Mouse (Mus musculus): ENCODE results near the gene Gpr171. TPM values are rescaled to one million over a fixed set of nuclear protein-coding genes. Genes with fewer than 3 reads are reported as not detected.
"Not testable (repeated sequence)": the region's sequence is repeated elsewhere in the genome, so short reads cannot be mapped to it uniquely, and the experiment has no call there.

The Gpr171 gene
- 1.7 and 2.4 TPM in 2 replicates for polyA plus RNA-seq (2015; fragmentation: Nextera tagmentation; extraction: Ambion mirVana)

DNA sequence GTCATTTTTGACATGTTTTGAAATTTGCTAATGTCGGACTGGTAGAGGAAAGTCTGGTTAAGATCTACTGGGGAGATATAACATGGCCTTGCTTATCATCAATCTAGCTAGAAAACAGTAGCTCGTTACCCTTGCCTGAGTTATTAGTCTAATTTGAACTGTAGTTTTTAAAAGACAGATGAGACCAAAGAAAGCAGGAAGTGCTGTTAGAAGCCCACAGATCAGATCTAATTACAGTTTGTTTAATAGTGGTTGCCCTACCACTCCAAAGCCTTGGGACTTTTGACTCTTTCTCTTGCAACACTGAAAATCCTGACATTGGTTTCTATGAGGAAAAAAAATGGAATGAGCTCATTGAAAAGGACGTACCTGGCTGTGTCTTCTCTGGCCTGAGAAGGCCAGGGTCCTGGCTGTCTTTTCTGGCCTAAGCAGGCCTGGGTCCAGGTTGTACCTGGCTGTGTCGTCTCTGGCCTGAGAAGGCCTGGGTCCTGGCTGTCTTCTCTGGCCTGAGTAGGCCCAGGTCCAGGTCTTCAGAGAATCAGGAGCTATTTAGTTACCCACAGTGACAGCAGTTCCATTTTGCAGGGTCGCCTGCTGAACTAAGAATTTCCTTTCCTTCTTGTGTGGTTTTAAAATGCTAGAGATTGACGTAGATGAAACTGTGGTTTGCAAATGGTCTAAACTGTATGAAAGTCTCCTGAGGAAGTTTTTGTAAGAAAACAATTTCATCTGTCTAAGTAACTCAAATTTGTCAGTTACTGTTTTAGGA lies at the start of gene Gpr171:
Gene Gpr171, minus strand, starts transcription at position 604 of the 769 bp plus-strand sequence.
- no peaks in the 10 kb centered on the region for H3K9me3 ChIP-seq
- no peak within 1 kb of the TSS for H3K4me3 ChIP-seq
- H3K27ac ChIP-seq: no peak within 1 kb of the TSS
- H3K4me1 ChIP-seq: peaks cover 4% of the 10 kb centered on the region; the same call in 1 of the 2 replicates
- no peak within 1 kb of the TSS for H3K9ac ChIP-seq
- no peaks in the 10 kb centered on the region for H3K36me3 ChIP-seq
- H3K4me2 ChIP-seq: no peak within 1 kb of the TSS
- ATAC-seq (ENCODE audit: insufficient number of reproducible peaks, insufficient read depth, low FRiP score, low TSS enrichment, low read depth): no peak
- H3K27me3 ChIP-seq: no peaks in the 10 kb centered on the region
- WGBS: 68% methylated on average over 6 of the region's 6 CpGs

DNA sequence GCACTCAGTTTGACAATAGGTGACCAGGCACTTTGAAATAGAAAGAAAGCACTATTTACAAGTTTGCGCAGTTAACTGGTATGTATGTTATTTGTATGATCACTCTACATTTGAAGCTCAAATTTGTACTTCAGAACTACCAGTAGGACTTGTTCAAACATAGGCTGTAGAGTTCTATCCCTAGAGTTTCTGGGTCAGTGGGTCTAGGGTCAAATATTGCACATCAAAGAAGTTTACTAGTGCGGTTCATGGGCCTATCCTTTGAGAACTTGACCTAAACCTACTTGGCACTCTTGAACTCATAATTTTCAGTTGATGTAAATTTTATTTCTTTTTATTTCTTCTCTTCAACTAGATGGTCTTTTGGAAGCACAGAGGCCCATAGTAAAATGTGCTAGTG lies 49.0 kb upstream of the Gpr171 start:
- no peaks in the 10 kb centered on the region for H3K27me3 ChIP-seq
- H3K4me3 ChIP-seq: no peak overlapping the region
- no peak overlapping the region for H3K9ac ChIP-seq
- no peaks in the 10 kb centered on the region for H3K36me3 ChIP-seq
- 98% methylated on average over 2 of the region's 2 CpGs for WGBS
- ATAC-seq (ENCODE audit: insufficient number of reproducible peaks, insufficient read depth, low FRiP score, low TSS enrichment, low read depth): no peak
- H3K27ac ChIP-seq: no peak overlapping the region
- H3K4me1 ChIP-seq: no peaks in the 10 kb centered on the region
- H3K9me3 ChIP-seq: no peaks in the 10 kb centered on the region
- H3K4me2 ChIP-seq: no peak overlapping the region

DNA sequence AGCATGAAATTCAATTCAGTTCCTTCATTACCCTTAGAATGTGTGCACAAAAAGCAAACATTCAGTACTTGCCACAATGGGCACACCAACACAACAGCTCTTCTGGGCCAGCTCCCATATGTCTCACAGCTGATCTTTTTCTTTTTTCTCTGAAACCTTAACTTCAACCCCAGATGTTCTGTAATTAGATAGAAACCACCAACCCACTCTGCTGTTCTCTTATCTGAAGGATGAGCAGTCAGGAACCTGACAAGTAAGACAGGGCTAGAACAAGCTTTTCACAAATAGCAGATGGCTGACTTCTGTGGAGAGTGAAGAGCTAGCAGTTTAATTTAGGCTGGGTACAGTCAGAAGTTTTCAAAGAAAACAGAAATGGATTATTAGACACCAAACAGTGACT lies 48.0 kb upstream of the Gpr171 start:
- no peak for ATAC-seq (ENCODE audit: insufficient number of reproducible peaks, insufficient read depth, low FRiP score, low TSS enrichment, low read depth)
- no peaks in the 10 kb centered on the region for H3K4me1 ChIP-seq
- H3K9me3 ChIP-seq: no peaks in the 10 kb centered on the region
- no peak overlapping the region for H3K9ac ChIP-seq
- H3K27me3 ChIP-seq: no peaks in the 10 kb centered on the region
- H3K4me2 ChIP-seq: no peak overlapping the region
- no peak overlapping the region for H3K27ac ChIP-seq
- no peak overlapping the region for H3K4me3 ChIP-seq
- no peaks in the 10 kb centered on the region for H3K36me3 ChIP-seq

DNA sequence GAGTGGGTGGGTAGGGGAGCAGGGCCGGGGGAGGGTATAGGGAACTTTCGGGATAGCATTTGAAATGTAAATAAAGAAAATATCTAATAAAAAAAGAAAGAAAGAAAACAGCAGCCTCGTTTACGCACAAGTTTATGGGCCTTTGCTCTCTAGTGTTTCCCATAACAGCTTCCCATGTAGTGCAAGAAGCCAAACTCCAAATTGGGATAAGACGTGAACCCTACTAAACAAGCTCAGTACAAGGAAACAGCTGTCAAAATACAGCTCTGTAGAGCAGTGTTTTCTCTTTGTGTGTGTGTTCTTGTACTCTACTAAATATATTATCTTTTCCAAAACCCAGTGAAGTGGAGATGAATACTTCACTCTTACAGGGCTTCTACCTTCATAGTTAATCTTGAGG lies 43.6 kb upstream of the Gpr171 start:
- Histone ChIP-seq H3K27me3 (no peaks in the 10 kb centered on the region), H3K4me2 (no peak overlapping the region), H3K4me1 (0 out of 2 replicates have a peak, but pooled peaks cover 3% of the 10 kb centered on the region), H3K9me3 (no peaks in the 10 kb centered on the region), H3K27ac (no peak overlapping the region), H3K4me3 (no peak overlapping the region), H3K36me3 (no peaks in the 10 kb centered on the region), H3K9ac (no peak overlapping the region)
- WGBS: 68% methylated on average over 5 of the region's 5 CpGs
- no peak for ATAC-seq (ENCODE audit: insufficient number of reproducible peaks, insufficient read depth, low FRiP score, low TSS enrichment, low read depth)

DNA sequence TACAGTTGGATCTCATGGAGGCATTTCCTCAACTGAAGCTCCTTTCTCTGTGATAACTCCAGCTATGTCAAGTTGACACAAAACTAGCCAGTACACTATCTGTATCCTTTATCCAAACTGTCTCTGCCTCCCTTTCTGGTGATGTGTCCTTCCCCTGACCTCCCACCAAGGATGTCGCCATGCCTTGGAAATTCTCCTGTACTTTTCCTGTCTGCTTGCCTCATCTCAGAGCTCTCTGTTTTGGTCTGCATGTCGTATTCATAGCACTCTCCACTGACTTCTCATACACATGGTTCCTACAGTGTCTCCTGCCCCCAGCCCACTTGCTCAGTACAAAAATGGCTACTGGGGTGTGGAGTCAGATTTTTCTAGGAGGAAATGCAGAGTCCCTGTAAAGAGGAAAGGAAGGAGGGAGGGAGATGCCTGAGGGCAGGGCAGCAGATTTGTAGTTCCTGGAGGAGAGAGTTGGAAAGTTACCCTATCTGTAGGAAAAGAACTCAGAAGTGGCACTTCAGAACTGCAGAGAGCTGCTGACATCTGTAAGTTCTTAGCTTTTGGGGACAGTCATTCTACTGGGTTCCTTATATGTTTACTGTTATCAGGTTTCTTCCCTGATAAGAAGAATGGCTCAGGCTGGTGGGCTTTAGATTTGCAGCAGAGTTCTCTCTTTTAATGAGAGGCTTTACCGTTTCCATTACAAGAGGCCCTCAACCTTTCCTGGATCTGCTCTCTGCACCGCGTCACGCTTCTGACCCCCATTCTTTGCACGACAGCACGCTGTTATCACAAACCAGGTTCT lies 40.1 kb upstream of the Gpr171 start:
- Histone ChIP-seq H3K9me3 (no peaks in the 10 kb centered on the region), H3K27me3 (no peaks in the 10 kb centered on the region), H3K27ac (no peak overlapping the region), H3K9ac (no peak overlapping the region), H3K4me2 (no peak overlapping the region), H3K36me3 (no peaks in the 10 kb centered on the region), H3K4me1 (0 out of 2 replicates have a peak, but pooled peaks cover 3% of the 10 kb centered on the region), H3K4me3 (no peak overlapping the region)
- no peak for ATAC-seq (ENCODE audit: insufficient number of reproducible peaks, insufficient read depth, low FRiP score, low TSS enrichment, low read depth)
- WGBS: 75% methylated on average over 8 of the region's 8 CpGs

DNA sequence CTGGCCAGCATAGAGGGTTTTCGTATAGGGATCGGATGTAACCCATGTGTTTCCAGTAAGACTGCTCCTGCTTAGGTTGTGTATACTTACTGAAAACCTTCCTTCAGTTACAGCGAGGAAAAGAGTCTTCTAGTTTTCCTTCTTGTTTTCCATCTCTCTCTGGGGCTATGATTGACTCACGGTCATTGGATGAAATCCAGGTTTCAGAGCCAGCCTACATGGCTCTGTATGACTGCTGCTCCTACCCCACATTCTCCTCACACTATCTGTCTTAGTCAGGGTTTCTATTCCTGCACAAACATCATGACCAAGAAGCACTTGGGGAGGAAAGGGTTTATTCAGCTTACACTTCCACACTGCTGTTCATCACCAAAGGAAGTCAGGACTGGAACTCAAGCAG lies 39.3 kb upstream of the Gpr171 start:
- not testable (repeated sequence) for H3K27me3 ChIP-seq; H3K4me1 ChIP-seq; H3K4me2 ChIP-seq; ATAC-seq (ENCODE audit: insufficient number of reproducible peaks, insufficient read depth, low FRiP score, low TSS enrichment, low read depth); H3K9me3 ChIP-seq; H3K4me3 ChIP-seq; H3K27ac ChIP-seq; H3K9ac ChIP-seq; H3K36me3 ChIP-seq
- 72% methylated on average over 4 of the region's 4 CpGs for WGBS

DNA sequence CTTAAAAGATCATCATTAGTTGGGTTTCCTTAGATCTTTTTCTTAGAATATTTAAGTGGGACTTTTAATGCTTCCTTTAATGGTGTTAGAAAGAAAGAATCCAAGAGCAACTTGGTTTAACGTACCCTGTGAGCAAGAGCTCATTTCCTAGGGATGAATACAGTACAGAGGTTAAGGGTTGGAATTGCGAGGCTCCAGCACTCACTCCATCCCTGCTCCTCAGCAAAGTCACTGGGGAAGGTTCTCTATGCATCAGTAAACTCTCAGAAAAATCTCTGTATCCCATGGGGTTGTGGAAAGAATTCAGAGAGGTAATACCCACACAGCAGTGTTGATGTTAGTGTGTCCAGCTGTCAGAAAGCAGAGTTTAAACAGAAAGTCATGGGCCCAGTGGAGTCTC lies 38.5 kb upstream of the Gpr171 start:
- Histone ChIP-seq H3K27me3 (no peaks in the 10 kb centered on the region), H3K4me1 (0 out of 2 replicates have a peak, but pooled peaks cover 3% of the 10 kb centered on the region), H3K9ac (no peak overlapping the region), H3K9me3 (no peaks in the 10 kb centered on the region), H3K27ac (no peak overlapping the region), H3K36me3 (no peaks in the 10 kb centered on the region), H3K4me2 (no peak overlapping the region), H3K4me3 (no peak overlapping the region)
- 78% methylated on average over 2 of the region's 2 CpGs for WGBS
- no peak for ATAC-seq (ENCODE audit: insufficient number of reproducible peaks, insufficient read depth, low FRiP score, low TSS enrichment, low read depth)

DNA sequence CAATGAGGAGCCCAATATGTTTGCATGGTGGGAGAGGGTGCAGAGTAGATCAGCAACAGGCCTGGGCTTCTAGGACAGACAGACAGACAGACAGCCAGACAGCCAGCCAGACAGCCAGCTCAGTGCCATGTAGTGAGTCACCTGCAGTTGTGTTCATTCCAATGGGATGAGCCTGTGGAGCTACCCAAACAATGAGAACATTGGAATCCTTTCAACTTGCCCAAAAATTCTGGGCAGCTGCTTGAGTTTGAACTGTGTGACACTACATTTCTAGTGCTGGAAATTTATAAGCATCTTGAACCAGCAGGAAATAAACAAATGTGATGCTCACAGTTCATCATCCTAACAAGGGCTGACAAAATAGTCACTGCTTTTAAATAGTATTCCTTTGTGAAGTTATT lies 38.0 kb upstream of the Gpr171 start:
- H3K36me3 ChIP-seq: no peaks in the 10 kb centered on the region
- H3K4me3 ChIP-seq: no peak overlapping the region
- no peaks in the 10 kb centered on the region for H3K27me3 ChIP-seq
- no peak for ATAC-seq (ENCODE audit: insufficient number of reproducible peaks, insufficient read depth, low FRiP score, low TSS enrichment, low read depth)
- 0 out of 2 replicates have a peak, but pooled peaks cover 3% of the 10 kb centered on the region for H3K4me1 ChIP-seq
- no peaks in the 10 kb centered on the region for H3K9me3 ChIP-seq
- no peak overlapping the region for H3K27ac ChIP-seq
- no peak overlapping the region for H3K4me2 ChIP-seq
- no peak overlapping the region for H3K9ac ChIP-seq

DNA sequence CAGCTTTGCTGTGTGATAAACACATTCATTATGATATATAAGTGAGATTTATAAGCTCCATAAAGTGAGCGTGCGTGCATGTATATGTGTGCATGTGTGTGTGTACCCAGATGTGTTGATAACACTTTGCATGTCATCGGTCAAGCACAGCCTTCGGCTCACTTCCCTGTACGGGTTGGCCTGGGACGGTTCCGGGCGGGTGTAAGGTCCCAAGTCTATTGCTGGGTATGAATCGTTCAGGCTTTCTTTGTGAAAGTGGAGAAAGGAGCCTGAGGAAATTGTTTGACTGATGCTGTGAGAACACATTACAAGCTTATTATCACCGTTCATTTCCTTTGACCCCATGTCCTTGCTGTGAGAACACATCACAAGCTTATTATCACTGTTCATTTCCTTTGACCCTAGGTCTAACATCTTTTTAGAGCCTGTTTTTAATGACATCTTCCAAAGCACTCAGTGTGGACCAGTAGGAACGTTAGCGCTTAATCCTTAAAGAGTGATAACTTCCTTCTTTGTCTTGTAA lies 37.4 kb upstream of the Gpr171 start:
- H3K27me3 ChIP-seq: no peaks in the 10 kb centered on the region
- H3K27ac ChIP-seq: no peak overlapping the region
- no peaks in the 10 kb centered on the region for H3K9me3 ChIP-seq
- H3K4me3 ChIP-seq: no peak overlapping the region
- H3K4me2 ChIP-seq: no peak overlapping the region
- no peak overlapping the region for H3K9ac ChIP-seq
- WGBS: 76% methylated on average over 12 of the region's 12 CpGs
- H3K36me3 ChIP-seq: no peaks in the 10 kb centered on the region
- no peak for ATAC-seq (ENCODE audit: insufficient number of reproducible peaks, insufficient read depth, low FRiP score, low TSS enrichment, low read depth)
- 0 out of 2 replicates have a peak, but pooled peaks cover 3% of the 10 kb centered on the region for H3K4me1 ChIP-seq

DNA sequence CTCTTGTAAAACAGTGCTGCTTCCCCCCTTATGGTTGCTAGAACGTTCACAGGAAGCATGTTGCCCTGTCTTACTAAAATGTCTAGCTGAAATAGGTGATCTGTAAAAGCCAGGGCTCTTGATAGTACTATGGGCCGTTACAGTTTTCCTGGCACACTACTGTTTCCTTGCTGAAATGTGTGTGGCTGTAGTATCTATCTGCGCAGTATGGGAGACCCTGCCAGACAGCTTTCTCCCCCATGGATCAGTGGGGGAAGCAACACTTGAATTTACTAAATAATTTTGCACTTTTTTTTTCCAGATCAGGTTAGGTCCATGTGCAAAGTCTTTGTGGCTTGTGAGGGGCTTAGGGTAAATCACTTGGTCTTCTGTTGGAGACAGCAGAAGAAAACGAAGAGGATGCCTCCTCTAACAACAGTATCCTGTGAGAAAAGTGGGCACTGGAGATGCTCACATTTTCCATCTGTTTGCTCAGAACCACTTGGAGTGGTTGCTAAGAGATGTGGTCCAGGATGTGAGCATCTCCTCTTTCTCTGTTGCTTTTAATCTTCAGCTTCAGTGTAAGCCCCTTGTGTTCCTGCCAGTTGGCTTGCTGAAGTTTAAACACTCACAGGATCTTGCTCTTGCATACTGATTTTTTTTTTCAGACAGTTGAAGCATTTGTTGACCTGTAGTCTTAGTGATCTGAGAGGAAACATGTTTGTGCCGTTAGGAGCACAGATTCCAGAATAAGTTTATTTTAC lies 34.5 kb upstream of the Gpr171 start:
- H3K36me3 ChIP-seq: no peaks in the 10 kb centered on the region
- no peaks in the 10 kb centered on the region for H3K9me3 ChIP-seq
- no peak for ATAC-seq (ENCODE audit: insufficient number of reproducible peaks, insufficient read depth, low FRiP score, low TSS enrichment, low read depth)
- H3K9ac ChIP-seq: no peak overlapping the region
- H3K4me2 ChIP-seq: no peak overlapping the region
- WGBS: 80% methylated on average over 5 of the region's 5 CpGs
- no peak overlapping the region for H3K27ac ChIP-seq
- peaks cover 4% of the 10 kb centered on the region; the same call in 1 of the 2 replicates for H3K4me1 ChIP-seq
- H3K4me3 ChIP-seq: no peak overlapping the region
- no peaks in the 10 kb centered on the region for H3K27me3 ChIP-seq

DNA sequence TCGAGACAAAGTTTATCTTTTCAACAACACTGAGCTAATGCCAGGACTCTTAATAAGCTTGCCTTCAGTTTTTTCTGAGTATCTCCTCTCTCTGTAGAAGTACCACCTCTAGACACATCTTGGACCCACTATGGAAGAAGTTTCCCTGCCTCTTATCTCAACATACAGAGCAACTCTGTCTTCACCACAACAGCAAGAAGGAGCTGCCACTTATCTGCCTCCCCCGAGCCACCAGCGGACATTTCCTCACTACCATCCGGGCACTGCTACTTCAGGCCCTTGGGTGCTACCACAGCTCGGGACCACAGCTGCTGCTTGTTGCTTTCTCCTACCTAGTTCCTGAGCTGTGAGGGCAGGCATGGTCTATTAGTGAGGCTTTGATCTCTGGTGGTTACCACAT lies 31.6 kb upstream of the Gpr171 start:
- no peak for ATAC-seq (ENCODE audit: insufficient number of reproducible peaks, insufficient read depth, low FRiP score, low TSS enrichment, low read depth)
- no peak overlapping the region for H3K9ac ChIP-seq
- H3K4me2 ChIP-seq: no peak overlapping the region
- peaks cover 11% of the 10 kb centered on the region for H3K4me1 ChIP-seq
- no peaks in the 10 kb centered on the region for H3K36me3 ChIP-seq
- no peak overlapping the region for H3K4me3 ChIP-seq
- H3K27me3 ChIP-seq: no peaks in the 10 kb centered on the region
- no peak overlapping the region for H3K27ac ChIP-seq
- no peaks in the 10 kb centered on the region for H3K9me3 ChIP-seq
- WGBS: 89% methylated on average over 5 of the region's 5 CpGs
